Mouse (Mus musculus) embryo, embryonic 11 days (tissue): ENCODE results near the gene Ints1.
A peak's percentile ranks its signal among the peaks of the same experiment; 100 is the strongest.
"Not testable (repeated sequence)": the region's sequence is repeated elsewhere in the genome, so short reads cannot be mapped to it uniquely, and the experiment has no call there.

Source experiments
- DNase-seq: peaks from one replicate; pipeline ENCODE4 v3.0.0-alpha.2; 2015

The Ints1 gene

DNA sequence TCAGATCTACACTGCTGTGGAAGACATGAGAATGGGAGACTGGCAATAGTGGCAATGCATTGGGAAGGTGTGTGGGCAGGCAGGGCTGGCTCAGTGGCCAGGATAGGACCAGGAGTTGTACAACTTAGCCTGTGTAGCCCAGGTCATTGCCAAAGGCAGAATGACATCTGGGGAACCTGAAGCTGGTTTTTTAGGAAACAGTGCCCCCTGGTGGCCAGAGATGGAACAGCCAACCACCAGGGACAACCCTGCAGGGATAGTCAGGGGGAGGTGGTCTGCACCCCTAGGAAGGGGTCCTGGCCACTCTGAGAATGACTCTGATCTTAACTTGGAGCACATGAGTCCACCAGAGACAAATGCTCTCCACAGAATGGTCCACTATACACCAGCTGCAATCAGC is 24.9 kb downstream of the Ints1 start:
- DNase-seq, result peak; percentile 69

DNA sequence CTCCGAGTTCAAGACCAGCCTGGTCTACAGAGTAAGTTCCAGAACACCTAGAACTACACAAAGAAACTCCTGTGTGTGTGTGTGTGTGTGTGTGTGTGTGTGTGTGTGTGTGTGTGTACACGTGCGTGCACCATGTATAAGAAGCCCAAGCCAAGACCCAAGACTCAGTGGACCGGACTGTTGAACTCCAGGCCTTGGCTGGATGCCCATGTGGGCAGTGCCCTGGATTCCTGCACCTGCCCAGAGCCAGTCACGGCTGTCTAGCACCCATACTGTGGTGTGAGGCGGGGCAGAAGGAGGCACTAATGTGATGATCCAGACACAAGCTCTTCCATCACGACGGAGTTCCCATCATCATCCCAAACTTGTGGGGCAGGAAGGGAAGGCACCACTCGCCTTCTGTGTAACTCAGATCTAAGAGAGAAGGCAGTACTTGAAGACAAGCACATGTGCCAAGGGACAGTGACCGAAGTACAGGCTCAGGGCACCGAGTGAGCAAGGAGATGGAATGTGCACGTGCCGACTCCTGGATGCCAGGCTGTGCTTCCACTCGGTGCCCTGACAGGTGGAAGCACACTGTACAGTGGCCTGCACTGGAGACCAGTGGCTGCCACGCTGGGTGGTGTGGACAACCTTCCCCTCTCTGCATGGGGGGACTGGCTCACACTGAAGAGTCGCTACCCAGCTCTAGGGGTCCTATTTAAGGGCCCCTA is 25.9 kb downstream of the Ints1 start:
- DNase-seq, result no peak

DNA sequence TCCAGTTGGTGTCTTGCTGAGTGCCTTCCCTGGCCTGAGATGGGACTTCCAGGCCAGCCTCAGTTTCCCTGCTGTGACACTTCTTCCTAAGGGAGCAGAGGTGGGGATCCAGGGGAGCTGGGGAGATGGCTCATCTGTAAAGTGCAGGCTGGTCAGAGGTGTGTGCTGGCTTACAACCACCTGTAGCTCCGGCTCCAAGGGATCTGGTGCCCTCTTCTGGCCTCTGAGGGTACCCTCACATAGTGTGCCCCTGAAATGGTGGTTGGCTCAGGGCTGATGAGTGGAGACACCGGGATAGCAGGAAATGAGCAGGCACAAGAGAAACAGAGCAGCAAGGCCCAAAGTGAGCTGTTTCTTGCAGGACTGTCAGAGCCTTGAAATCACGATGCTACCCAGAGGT is 29.7 kb downstream of the Ints1 start:
- peak; percentile 78 for DNase-seq

DNA sequence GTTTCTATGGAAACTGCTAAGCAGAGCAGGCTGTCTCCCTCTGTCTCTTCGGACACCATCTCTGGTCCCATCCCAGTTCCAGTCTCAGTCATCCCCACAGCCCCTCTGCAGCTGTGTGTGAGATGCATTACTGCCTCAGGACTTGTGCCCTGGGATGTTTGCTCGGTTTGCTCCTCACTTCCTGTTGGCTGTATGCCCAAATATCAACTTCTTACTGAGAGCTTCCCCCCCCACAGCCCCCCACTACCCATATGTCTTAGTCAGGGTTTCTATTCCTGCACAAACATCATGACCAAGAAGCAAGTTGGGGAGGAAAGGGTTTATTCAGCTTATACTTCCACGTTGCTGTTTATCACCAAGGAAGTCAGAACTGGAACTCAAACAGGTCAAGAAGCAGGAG is 32.8 kb downstream of the Ints1 start:
- DNase-seq, result not testable (repeated sequence)

DNA sequence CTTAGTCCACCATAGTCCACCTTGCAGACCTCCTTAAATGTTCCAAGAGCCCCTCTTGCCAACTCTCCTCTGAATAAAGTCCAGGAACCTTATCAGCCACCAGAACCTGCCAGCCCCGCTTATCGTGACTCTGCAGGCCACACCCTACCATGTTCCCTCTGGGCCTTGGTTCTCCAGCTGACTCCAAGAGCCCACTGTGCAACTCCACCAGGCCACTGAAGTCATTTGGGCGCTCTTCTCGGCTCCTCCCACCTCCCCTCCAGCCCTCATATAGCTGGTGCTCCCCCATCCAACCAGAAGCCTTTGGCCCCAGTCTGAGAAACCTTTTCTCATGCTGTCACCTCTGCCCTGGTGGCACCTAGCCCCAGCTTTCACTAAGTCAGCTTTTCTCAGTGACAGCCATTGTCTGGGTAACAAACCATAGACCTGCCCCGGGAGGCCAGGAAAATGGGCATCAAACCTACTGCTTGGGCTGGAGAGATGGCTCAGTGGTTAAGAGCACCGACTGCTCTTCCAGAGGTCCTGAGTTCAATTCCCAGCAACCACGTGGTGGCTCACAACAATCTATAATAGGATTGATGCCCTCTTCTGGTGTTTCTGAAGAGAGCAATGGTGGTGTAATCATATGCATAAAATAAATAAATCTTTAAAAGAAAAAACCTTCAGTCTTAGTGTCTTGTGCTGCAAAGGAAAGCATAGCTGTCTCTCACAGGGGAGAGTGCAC is 36.7 kb downstream of the Ints1 start:
- no peak for DNase-seq

DNA sequence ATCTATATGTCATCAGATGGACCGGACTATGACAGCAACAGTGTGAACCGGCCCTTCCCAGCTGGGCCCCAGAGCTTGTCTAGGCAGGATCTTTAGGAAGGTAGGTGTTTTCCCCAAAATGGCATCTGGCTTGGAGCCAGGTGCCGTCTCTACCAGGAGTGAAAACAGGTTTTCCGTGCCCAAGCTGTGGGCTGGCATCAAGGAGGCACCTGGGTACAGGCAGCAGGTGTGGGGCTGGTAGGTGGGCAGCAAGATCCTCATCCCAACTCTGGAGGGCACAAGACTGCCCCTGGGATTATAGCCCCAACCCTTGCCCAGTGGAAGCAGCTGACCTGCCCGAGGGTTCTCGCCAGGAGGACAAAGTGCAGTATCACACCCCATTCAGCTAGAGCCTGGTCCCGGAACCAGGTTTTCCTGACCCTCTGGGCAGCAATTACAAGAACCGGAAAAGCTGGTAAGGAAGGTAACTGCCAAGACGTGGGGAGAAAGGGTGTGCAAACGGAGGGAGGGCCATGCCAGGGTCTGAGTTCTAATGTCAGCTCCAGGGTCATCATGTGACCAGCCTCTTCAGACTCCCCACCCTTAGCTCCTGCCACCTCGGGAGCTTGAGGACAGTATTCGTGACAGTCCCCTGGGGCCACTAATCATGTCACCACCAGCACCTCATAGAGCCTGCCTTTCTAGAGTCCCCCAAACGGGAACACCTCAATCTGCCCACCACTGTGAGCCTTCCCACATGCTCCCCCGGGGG is 37.5 kb downstream of the Ints1 start:
- no peak for DNase-seq

DNA sequence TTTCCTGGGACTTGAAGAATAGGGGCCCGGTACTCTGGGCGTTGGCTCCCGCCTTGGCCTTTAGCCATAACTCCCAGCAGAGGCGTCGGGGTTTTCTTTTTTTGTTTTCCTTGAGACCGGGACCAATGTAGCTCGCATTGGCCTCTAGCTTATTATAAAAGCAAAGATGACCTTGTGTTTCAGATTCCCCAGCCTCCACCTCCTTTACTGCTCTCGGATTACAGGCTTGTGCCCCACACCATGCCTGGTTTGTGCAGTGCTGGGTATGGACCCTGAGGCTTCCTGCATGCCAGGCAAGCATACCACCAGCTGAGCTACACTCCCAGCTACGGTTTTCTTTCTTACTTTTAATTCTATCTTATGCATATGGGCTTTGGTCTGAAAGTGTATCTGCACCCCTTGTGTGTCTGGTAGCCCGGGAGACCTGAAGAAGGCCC is 39.0 kb downstream of the Ints1 start:
- no peak for DNase-seq

DNA sequence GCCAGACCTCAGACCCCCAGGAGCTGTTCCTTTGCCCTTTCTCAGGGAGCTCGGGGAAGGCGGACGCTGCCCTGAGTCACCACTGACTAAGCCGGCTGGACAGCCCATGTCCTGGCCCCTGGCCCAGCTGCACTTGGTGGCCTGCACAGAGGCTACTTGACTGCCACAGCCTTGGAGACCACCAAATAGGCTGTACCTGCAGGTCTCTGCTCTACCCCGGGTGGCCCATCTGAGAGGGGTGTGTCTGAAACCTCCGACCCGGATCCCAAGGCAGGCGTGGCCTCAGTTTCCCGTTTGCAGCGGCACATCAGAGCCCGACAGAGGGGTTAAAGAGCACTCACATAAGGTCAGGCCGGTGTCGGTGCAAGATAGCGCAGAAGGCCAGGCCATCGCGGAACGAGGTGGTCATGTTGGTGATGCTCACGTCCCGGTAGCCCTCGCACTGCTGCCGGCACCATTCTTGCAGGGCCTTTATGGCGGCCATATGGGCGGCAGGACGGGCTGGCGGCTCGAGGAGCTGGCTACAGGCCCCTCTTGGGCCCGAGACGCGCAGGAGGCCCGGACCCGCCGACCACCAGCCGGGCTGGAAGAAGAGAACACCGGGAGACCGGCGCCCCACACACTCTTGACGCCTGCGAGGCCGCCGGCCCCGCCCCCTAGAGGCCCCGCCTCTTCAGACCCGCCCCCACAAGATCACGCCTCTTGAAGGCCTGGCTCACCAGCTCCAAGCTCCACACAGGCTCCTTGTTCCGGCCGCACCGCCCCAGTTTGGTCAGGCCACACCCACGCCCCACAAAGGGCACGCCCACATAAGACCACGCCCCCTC is 39.6 kb downstream of the Ints1 start, which contains the start of gene Micall2:
Gene Micall2, minus strand, starts transcription at position 660 of the 827 bp plus-strand sequence.
- DNase-seq, result peak; percentile 98

DNA sequence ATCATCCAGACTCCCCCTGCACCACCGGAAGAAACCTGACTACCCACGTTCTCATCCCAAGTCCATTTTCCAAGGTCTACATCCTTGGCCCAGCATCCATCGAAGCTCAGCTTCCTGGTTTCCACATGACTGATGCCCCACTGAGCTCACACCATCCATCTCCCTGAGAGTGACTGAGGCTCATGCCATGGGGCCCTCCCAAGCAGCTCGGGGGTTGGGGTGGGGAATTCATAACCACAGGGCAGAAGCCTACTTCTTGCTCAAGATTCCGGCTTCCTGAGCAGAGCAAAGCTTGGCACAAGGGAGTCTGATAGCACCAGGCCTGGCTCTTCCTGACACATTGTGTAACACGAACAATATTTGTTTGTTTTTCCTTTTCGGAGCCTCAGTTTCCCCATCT is 40.7 kb downstream of the Ints1 start:
- DNase-seq, result no peak

DNA sequence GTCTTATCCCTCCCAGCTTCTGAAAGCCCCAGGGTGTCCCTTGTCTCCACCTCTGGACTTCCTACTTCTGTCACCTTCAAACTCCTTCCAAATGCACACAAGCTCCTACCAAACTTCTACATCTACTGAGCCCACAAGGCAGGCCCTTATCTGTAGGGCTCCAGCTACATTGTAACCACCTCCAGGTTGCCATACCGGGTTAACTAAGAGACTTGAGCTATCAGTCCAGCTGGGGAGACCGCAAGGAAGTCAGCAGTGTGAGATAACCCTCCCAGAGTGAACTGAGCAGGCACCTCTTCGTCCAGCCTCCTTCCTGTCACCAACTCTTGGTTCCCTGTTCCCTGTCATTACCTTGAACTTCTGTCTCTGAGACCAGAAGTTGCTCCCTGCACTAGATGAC is 41.5 kb downstream of the Ints1 start:
- no peak for DNase-seq

DNA sequence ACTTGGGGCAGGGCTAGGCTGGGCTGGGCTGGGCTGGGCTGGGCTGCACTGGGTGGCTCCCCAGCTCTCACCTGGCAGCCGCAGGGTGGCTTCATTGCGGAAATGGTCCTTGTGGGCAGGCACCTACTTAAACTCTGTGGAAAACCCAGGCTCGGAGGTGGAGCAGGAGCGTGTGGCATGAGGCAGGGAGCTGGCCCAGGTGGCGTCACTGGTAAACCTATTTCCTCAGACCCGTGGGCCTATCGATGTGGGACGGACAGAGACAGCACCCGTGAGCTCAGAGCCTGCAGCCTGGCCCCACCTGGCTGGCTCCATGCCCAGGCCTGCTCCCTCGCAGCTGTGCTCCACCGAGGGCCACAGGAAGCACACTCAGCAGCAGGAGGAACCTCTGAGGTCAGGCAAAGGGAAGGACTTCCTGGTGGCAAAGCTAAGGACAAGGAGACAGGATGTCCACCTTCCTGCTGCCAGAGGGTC is 42.8 kb downstream of the Ints1 start:
- no peak for DNase-seq

DNA sequence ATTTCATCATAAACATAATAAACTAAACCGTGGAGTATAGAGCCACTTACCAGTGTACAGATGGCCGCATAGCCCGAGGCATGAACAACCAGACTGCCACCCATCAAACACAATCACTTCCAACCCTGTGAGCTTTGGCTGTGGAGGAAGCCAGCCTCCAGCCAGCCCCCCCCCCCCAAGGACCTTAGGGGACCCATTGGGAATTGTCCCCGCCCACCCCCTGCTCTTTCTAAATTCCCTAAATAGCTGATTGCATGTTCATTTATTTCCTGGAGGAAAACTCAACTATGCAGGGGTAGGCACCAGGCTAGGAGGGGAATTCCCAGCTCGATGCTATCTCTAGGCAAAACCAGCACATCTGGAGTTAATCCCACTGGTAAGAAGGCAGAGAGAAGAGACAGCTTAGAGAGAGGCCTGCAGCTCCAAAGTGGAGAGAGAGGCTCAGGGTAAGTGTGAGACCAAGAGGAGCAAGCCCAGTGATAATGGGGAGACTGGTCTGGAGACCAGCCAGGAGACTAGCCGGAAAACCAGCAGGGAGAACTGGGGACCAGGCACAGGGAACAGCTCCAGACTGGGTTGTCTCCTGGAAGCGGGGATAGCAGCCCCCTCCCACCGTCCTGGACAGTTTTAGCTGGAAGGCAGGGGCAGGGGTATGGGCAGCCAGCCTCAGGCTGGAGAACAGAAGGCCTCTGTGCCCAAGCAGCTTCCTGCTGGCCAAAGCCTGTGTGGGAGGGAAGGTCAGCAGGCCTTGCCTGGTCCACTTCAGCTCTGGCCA is 44.6 kb downstream of the Ints1 start:
- peak; percentile 64 for DNase-seq

DNA sequence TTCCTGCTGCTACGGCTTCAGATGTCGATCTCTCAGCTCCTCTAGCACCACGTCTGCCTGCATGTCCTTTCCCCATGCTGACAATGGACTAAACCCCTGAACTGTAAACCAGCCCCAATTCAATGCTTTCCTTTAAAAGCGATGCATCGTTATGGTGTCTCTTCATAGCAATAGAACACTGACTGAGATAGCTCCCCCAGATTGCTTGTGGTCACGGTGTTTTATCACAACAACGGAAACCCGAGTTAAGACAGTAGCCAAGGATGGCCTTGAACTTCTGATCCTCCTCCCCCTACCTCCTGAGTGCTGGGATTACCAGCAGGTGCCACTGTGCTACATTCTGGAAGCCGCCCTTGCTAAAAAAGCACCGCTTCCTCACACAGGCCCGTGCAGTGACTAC is 48.2 kb downstream of the Ints1 start:
- DNase-seq, result no peak

DNA sequence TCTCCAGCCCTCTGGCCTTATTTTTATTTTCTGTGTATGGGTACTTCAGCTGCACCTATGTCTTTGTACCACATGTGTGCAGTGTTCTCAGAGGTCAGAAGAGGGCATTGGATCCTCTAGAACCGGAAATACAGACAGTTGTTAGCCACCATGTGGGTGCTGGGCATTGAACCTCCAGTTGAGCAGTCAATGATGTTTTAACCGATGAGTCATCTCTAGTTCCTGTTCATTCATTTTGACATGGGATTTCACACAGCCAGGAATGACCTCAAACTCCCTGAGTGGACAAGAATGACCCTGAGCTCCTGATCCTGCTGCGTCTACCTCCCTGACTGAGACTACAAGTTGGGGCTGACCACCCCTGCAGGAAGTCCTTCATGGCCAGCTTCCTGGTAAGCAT is 49.3 kb downstream of the Ints1 start:
- DNase-seq, result no peak

DNA sequence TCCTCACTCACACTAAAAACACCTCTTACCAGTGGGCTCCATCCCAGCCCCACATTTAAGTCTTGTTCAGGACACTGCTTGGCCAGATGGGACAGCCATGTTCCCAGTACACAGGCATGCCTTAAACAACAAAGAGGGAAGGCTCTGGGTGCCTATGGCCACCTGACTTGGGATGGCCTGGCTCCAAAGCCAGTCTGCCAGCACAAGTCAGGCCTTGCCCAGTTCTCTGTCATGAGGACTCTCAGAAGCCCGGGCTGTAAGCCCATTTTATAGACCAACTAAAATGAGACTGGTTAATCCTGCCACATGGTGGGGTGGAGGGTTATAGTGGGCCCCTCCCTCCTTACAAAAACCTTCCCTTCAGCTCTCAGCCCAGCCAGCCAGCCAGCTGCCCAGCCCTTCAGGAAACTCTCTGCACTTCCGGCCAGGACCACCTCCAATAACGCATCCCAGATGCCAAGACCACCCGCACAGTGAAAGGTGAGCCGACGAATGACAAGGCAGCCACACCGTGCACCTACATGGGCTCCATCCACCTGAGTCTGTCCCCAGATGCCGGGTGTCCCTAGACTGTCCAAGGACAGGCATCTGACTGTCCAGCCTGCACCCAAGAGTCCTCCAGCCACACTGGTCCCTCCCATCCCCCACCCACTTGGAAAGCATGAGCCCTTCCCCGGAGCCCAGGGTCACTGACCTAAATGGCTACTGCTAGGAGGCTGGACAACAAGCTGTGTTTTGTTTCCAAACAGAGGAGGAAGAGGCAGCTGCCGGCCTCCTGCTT is 50.9 kb downstream of the Ints1 start:
- DNase-seq, result peak; percentile 69

DNA sequence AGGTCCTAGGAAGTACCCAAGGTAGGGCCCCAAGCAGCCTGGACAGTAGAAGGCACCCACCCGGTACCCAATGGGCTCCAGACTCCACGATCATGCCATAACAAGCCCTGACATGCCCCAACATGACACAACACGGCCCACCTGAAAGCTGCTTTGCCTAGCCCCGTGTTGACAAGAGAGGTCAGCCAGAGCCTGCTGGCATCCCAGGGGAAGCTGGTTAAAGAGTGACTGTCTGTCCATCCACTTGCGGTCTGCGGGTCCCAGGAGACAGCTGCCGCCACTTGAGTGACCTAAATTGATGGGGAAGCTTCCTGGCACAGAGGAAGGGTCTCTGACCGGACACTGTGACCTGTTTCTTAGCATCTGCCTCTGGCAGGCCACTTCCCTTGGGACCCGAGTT is 52.4 kb downstream of the Ints1 start:
- no peak for DNase-seq

DNA sequence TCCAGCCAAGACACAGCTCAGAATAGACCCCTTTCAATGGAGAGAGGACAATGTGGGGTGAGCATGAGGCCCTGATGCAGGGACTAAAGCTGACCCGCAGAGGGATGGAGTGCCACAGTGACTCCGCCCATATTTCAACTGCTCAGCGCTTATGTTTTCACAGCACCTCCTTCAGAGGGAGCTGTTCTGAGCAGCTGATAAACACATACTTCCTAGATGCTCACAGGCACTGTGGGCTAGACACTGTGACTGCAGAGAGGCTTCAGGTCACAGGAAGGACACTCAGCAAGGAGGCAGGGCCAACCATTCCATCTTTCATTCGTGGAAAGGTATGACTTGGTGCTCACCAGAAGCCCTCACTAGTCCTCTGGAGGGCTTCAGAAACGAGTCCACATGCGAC is 52.8 kb downstream of the Ints1 start:
- no peak for DNase-seq

DNA sequence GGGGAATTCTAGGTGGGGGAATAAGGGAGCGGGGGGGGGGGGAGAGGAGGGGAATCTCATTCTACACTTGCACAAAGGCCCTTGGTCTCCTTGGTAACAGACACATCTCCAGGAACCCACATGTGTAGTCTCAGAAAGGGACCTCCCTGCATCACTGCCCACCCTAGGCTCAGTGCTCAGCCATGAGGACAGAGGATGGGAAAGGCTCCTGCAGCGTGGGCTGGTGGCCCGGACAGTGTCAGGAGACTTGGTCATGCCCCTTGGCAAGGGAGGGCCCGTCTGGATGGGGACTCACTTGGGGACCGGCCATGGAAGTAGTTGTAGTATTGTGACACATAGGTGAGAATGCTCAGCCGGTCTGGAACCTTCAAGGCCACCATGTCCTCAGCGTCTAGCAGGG is 56.5 kb downstream of the Ints1 start:
- no peak for DNase-seq

DNA sequence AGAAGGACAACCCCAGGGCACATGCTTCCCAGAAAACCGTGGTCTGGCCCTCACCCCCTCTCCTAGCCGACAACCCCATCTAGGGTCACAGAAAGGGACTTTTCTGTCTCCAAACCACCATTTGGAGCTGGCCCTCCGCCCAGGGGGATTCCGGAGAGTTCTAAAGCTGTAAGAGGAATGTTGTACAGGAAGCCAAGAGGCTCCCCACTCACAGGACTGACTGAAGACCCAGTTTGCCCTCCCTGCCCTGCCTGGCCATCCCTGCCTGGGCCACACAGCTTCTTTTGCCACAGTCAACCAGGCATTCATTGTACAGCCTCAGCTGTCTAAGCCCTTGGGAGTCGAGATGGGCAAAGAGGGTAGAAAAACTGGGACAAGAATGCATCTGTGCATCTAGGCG is 56.9 kb downstream of the Ints1 start:
- DNase-seq, result no peak

DNA sequence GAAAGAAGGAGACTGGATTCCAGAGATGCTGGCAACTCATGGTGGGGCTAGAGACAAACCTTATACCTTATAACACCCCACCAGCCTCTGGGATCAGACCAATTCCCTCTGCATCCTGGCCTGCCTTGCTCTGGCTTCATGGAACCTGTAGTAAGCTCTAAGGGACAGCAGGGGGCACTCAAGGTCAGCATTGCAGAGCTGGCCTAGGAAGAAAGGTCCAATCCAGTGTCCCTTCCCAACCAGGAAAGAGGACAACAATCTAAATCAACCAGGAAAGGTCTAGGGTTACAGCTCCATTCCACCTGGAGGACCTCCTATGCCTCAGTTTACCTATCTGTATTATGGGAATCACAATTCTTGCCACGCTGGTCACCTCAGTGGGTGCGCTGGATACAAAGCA is 57.8 kb downstream of the Ints1 start:
- peak; percentile 71 for DNase-seq

DNA sequence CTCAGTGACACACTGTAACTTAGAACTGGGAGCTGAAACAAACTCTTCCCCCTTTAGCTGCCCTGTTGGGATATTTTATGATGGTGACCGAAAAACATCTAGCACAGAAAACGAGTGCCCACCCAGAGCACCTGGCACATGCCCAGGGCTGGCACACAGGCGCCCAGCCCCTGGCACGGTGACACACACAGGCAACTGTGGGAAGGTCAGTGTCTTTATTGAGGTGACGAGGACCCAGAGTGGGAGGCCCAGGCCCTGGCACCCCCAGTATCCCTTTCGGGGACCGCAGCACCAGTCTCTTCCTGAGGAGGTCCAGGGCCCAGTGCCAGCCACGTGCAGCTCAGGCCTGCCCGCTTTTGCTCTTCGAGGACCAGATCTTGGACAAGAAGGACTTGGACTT is 69.0 kb downstream of the Ints1 start:
- no peak for DNase-seq
